7 mouse cellular contexts compared by ENCODE assay signal in genomic region chr6:91488496-91489212, GRCm38 (mm10). TPM values are rescaled to one million over a fixed set of nuclear protein-coding genes. Genes with fewer than 3 reads are reported as not detected.
A peak's percentile ranks its signal among the peaks of the same experiment; 100 is the strongest.
DNase-seq lines count a peak whose midpoint lies in the region; ATAC-seq and TF ChIP-seq lines count a peak whose summit lies in the region.

No protein-coding gene starts in this region.

- peaks cover 3% of the 10 kb centered on the region; the same call in 1 of the 2 replicates for H3K4me1 ChIP-seq in liver, adult 2 months (ENCODE audit: control insufficient read depth, insufficient read depth, low read length)
- H3K4me1 ChIP-seq in lung, adult 2 months (ENCODE audit: control insufficient read depth, insufficient read depth, low read length) = peaks cover 8% of the 10 kb centered on the region
- H3K4me1 ChIP-seq in forebrain, embryonic 15.5 days = no peaks in the 10 kb centered on the region

- peak; percentile 75 for DNase-seq in liver, adult 2 months (ENCODE audit: extremely low read depth, low read depth, low spot score)
- no peak for DNase-seq in liver
- DNase-seq in adipocyte (ENCODE audit: low spot score) = peak; percentile 96
- DNase-seq in frontal cortex, postnatal 36 days (ENCODE audit: low spot score in 2 of 2) = peak; percentile 50 to 55
- DNase-seq in lung, adult 2 months = peak; percentile 50
- DNase-seq in neural tube, embryonic 10.5 days (ENCODE audit: extremely low spot score, low spot score) = no peak

- no peak overlapping the region for H3K4me2 ChIP-seq in forebrain, embryonic 15.5 days (replicated peaks)

- H3K9me3 ChIP-seq in forebrain, embryonic 15.5 days = no peaks in the 10 kb centered on the region

- no peak for TF ChIP-seq POLR2A in liver, adult 2 months (IDR thresholded peaks at IDR 0.05; ENCODE audit: extremely low read depth, insufficient read depth, low read length)
- TF ChIP-seq POLR2A in lung, adult 2 months (IDR thresholded peaks at IDR 0.05; ENCODE audit: borderline replicate concordance, extremely low read depth, low read depth, low read length) = no peak

- H3K4me3 ChIP-seq in liver, adult 2 months (ENCODE audit: insufficient read depth, low read depth, low read length) = no peak overlapping the region
- H3K4me3 ChIP-seq in lung, adult 2 months (replicated peaks; ENCODE audit: extremely low read depth, low read depth, low read length) = no peak overlapping the region
- no peak overlapping the region for H3K4me3 ChIP-seq in forebrain, embryonic 15.5 days

- no peak overlapping the region for H3K9ac ChIP-seq in liver, adult 2 months (ENCODE audit: low read depth, low read length)
- no peak overlapping the region for H3K9ac ChIP-seq in forebrain, embryonic 15.5 days (replicated peaks)

- no peak for ATAC-seq in forebrain, embryonic 15.5 days (replicated peaks)

- no peak overlapping the region for H3K27ac ChIP-seq in liver, adult 2 months (replicated peaks; ENCODE audit: insufficient read depth, low read depth, low read length)
- no peak overlapping the region for H3K27ac ChIP-seq in forebrain, embryonic 15.5 days (replicated peaks)

- WGBS in liver, adult 2 months = 63% methylated on average over 9 of the region's 9 CpGs
- 28% methylated on average over 9 of the region's 9 CpGs for WGBS in lung, adult 2 months
- 86% methylated on average over 9 of the region's 9 CpGs for WGBS in forebrain, embryonic 15.5 days

- no peaks in the 10 kb centered on the region for H3K79me2 ChIP-seq in liver, adult 2 months (ENCODE audit: control insufficient read depth, insufficient read depth, low read length)

- TF ChIP-seq CTCF in liver, adult 2 months (IDR thresholded peaks at IDR 0.05; ENCODE audit: low read depth, low read length) = no peak
- TF ChIP-seq CTCF in lung, adult 2 months (IDR thresholded peaks at IDR 0.05; ENCODE audit: insufficient read depth, low read length) = no peak

- H3K27me3 ChIP-seq in liver, adult 2 months (ENCODE audit: control insufficient read depth, insufficient read depth, low read length) = no peaks in the 10 kb centered on the region
- no peaks in the 10 kb centered on the region for H3K27me3 ChIP-seq in forebrain, embryonic 15.5 days

- H3K36me3 ChIP-seq in liver, adult 2 months (ENCODE audit: control insufficient read depth, insufficient read depth, low read length) = peaks cover 23% of the 10 kb centered on the region
- H3K36me3 ChIP-seq in forebrain, embryonic 15.5 days = peaks cover 65% of the 10 kb centered on the region

RNA-seq across cellular contexts. Expression of gene Tmem43, which starts 15.2 kb away (rescaled TPM):
- 4.5 and 7.6 TPM in 2 replicates for total RNA-seq in liver, adult 2 months (2014; rRNA removed)
- 8.2 and 9.4 TPM in 2 replicates for polyA plus RNA-seq in liver, adult 2 months (2012; rRNA removed)
- 65.2 and 79.5 TPM in 2 replicates for polyA plus RNA-seq in lung, adult 2 months (2012; rRNA removed)
- polyA plus RNA-seq in forebrain, embryonic 15.5 days (2015; fragmentation: Nextera tagmentation; extraction: Ambion mirVana) = 54.1 and 57.0 TPM in 2 replicates

RNA-seq across cellular contexts. Expression of gene Chchd4, which starts 15.3 kb away (rescaled TPM):
- total RNA-seq in liver, adult 2 months (2014; rRNA removed) = 4.2 and 5.4 TPM in 2 replicates
- 4.2 and 4.5 TPM in 2 replicates for polyA plus RNA-seq in liver, adult 2 months (2012; rRNA removed)
- polyA plus RNA-seq in lung, adult 2 months (2012; rRNA removed) = 3.5 and 4.4 TPM in 2 replicates
- polyA plus RNA-seq in forebrain, embryonic 15.5 days (2015; fragmentation: Nextera tagmentation; extraction: Ambion mirVana) = 33.4 and 34.5 TPM in 2 replicates

RNA-seq across cellular contexts. Expression of gene Xpc, which starts 27.0 kb away (rescaled TPM):
- 12.4 and 12.6 TPM in 2 replicates for total RNA-seq in liver, adult 2 months (2014; rRNA removed)
- 4.5 and 5.6 TPM in 2 replicates for polyA plus RNA-seq in liver, adult 2 months (2012; rRNA removed)
- 12.4 and 17.3 TPM in 2 replicates for polyA plus RNA-seq in lung, adult 2 months (2012; rRNA removed)
- 20.8 and 21.7 TPM in 2 replicates for polyA plus RNA-seq in forebrain, embryonic 15.5 days (2015; fragmentation: Nextera tagmentation; extraction: Ambion mirVana)

RNA-seq across cellular contexts. Expression of gene Lsm3, which starts 27.1 kb away (rescaled TPM):
- 11.5 and 19.6 TPM in 2 replicates for total RNA-seq in liver, adult 2 months (2014; rRNA removed)
- 3.2 and 3.5 TPM in 2 replicates for polyA plus RNA-seq in liver, adult 2 months (2012; rRNA removed)
- polyA plus RNA-seq in lung, adult 2 months (2012; rRNA removed) = 7.7 and 10.8 TPM in 2 replicates
- 181 and 185 TPM in 2 replicates for polyA plus RNA-seq in forebrain, embryonic 15.5 days (2015; fragmentation: Nextera tagmentation; extraction: Ambion mirVana)

Comparison
In these comparisons a context has a peak if more than half of its experiments do, and no peak if none do; other contexts are left out.
1. DNase-seq: peak in liver, adult 2 months (single experiment), adipocyte (single experiment), frontal cortex, postnatal 36 days (2 of 2) and lung, adult 2 months (single experiment); none in liver (single experiment) and neural tube, embryonic 10.5 days (single experiment).